Mouse (Mus musculus): ENCODE results near the gene Sod2. TPM values are rescaled to one million over a fixed set of nuclear protein-coding genes. Genes with fewer than 3 reads are reported as not detected.
"Not testable (repeated sequence)": the region's sequence is repeated elsewhere in the genome, so short reads cannot be mapped to it uniquely, and the experiment has no call there.

Sod2 gene
- polyA plus RNA-seq, 1 experiment from 2014 or later: 108 TPM

DNA sequence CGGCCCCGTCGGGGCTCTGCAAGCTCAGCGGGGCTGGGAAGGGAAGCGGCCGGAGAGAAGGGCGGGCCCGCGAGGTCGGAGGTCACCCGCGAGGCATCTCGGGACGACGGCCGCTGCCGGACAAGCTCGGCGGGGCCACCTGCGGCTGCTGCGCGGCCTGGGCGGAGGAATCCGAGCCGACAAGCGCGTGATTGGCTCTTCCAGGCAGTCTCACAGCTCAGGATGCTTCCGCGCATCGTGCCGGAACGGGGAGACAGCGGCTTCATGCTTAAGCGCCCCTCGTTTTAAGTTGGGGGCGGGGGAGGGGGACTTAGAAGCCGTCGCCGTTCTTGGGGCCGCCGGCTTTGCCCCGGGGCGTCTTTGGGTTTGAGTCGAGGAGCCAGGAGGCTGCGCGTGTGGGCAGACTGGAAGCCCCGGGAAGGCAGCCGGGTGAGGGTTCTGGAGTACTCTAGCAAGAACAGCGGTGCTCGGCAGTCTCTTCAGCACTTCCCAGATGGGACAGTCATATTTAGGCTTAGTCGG is 14.1 kb upstream of the Sod2 start:
- Histone ChIP-seq H3K4me3 (peak overlapping the region; percentile 98), H3K9ac (peak overlapping the region; percentile 99), H3K4me2 (replicated peaks) (peak overlapping the region; percentile 85), H3K4me1 (peaks cover 10% of the 10 kb centered on the region), H3K27ac (peak overlapping the region; percentile 100), H3K27me3 (no peaks in the 10 kb centered on the region), H3K9me3 (replicated peaks) (no peaks in the 10 kb centered on the region), H3K36me3 (peaks cover 7% of the 10 kb centered on the region)
- WGBS: under 1% methylated on average over 51 of the region's 51 CpGs
- peak; percentile 88 for ATAC-seq (ENCODE audit: low FRiP score)

DNA sequence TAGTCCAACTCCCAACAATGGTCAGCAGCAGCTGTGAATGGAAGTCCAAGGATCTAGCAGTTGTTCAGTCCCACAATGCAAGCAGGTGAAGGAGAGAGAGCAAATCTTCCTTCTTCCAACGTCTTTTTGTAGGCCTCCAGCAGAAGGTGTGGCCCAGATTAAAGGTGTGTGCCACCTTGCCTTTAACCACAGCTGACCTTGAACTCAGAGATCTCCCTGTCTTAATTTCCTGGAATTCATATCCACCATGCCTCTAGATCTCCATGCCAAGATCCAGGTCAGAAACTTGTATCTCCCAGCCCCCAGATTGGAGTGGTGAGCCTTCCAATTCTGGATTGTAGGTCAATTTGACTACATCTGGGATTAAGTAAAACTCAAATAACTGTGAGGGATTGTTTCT is 12.6 kb upstream of the Sod2 start, which contains the start of gene Wtap:
Gene Wtap, minus strand, starts transcription at position 101 of the 400 bp plus-strand sequence.
- Histone ChIP-seq H3K4me1 (peaks cover 10% of the 10 kb centered on the region), H3K27me3 (no peaks in the 10 kb centered on the region), H3K4me3 (peak within 1 kb of the TSS; percentile 98), H3K36me3 (no peaks in the 10 kb centered on the region), H3K4me2 (replicated peaks) (peak within 1 kb of the TSS; percentile 85), H3K9me3 (replicated peaks) (no peaks in the 10 kb centered on the region), H3K27ac (peak within 1 kb of the TSS; percentile 100), H3K9ac (peak within 1 kb of the TSS; percentile 99)
- 92% methylated on average over 1 of the region's 1 CpGs for WGBS
- no peak for ATAC-seq (ENCODE audit: low FRiP score)

DNA sequence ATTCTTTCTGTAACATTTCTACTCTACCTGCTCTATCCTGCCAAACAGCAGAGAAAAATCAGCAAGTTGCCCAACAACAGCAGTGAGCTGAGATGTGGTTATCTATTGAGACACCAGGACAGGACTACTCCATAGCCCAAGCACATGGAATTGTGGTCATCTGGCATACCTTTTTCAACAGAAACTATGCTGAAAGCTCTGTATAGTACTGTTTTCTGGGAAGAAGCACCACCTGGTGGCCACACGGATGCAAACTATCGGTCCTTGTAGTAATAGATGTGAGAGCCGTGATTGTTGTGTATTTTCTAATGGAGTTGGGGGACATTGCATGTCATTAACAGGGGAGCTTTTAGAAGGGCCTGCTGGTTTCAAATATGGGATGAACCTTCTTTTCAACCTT is 10.3 kb upstream of the Sod2 start:
- no peak for ATAC-seq (ENCODE audit: low FRiP score)
- Histone ChIP-seq H3K27ac (no peak overlapping the region), H3K4me1 (no peaks in the 10 kb centered on the region), H3K9ac (no peak overlapping the region), H3K4me3 (no peak overlapping the region), H3K9me3 (replicated peaks) (no peaks in the 10 kb centered on the region), H3K27me3 (no peaks in the 10 kb centered on the region), H3K36me3 (no peaks in the 10 kb centered on the region), H3K4me2 (replicated peaks) (no peak overlapping the region)
- 34% methylated on average over 3 of the region's 3 CpGs for WGBS

DNA sequence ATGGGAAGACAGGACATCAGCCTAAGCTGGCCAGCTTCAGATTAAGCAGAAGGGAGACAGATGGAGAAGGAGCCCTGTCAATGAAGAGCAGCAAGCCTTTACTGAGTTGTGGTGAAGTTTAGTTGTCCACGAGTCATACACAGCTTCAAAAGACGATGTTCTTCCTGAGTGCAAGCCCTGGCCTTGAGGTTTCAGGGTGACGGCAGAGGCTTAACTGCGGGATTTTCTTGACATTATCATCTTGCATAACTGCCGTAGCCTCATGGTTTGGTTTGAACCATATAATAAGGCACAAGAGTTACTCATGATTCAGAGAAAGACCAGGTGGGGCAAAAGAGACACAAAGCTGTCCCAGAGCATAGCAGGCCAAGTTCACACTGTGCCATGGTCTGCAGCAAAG is 8.8 kb upstream of the Sod2 start:
- Histone ChIP-seq H3K4me1 (no peaks in the 10 kb centered on the region), H3K4me2 (replicated peaks) (no peak overlapping the region), H3K9ac (no peak overlapping the region), H3K27ac (no peak overlapping the region), H3K4me3 (no peak overlapping the region), H3K36me3 (no peaks in the 10 kb centered on the region), H3K27me3 (no peaks in the 10 kb centered on the region), H3K9me3 (replicated peaks) (no peaks in the 10 kb centered on the region)
- 90% methylated on average over 5 of the region's 5 CpGs for WGBS
- ATAC-seq (ENCODE audit: low FRiP score): no peak

DNA sequence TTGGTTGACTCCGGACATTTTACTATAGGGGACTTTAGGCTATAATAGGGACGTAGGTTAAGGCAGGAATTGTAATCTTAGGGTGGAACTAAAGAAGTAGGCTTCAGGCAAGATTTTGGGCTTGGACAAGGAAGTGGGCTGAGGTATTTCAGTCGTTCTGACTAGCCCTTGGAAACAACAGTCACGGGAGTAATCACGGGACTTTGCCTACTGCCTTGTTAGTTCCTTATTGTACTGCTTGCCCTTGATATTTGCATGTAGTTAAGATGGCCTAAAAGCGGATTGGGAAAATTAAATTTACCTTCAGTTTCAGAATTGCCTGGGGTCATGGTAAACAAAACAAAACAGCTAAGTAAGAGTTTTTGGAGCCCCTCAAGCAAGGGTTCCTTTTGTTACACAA is 7.6 kb upstream of the Sod2 start:
- Histone ChIP-seq H3K9me3 (replicated peaks) (no peaks in the 10 kb centered on the region), H3K4me2 (replicated peaks) (no peak overlapping the region), H3K36me3 (no peaks in the 10 kb centered on the region), H3K9ac (no peak overlapping the region), H3K4me1 (no peaks in the 10 kb centered on the region), H3K27ac (no peak overlapping the region), H3K27me3 (no peaks in the 10 kb centered on the region), H3K4me3 (no peak overlapping the region)
- 80% methylated on average over 6 of the region's 6 CpGs for whole genome bisulfite sequencing
- ATAC-seq (ENCODE audit: low FRiP score): no peak

DNA sequence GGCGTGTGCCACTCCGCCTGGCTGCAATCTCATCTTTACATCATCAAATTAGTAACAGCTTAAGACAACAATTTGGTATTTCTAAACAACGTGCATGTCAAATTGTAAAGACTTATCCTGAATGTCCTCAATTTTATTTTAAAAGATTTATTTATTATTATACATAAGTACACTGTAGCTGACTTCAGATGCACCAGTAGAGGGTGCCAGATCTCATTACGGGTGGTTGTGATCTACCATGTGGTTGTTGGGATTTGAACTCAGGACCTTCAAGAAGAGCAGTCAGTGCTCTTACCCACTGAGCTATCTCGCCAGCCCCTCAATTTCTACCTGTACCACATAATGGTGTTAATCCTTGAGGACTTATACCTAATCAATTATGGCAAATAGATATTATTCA is 4.4 kb upstream of the Sod2 start:
- ATAC-seq (ENCODE audit: low FRiP score); H3K9me3 ChIP-seq (replicated peaks); H3K36me3 ChIP-seq; H3K9ac ChIP-seq; H3K4me2 ChIP-seq (replicated peaks); H3K27me3 ChIP-seq; H3K4me1 ChIP-seq; H3K4me3 ChIP-seq; H3K27ac ChIP-seq: not testable (repeated sequence)
- WGBS: 92% methylated on average over 5 of the region's 5 CpGs

DNA sequence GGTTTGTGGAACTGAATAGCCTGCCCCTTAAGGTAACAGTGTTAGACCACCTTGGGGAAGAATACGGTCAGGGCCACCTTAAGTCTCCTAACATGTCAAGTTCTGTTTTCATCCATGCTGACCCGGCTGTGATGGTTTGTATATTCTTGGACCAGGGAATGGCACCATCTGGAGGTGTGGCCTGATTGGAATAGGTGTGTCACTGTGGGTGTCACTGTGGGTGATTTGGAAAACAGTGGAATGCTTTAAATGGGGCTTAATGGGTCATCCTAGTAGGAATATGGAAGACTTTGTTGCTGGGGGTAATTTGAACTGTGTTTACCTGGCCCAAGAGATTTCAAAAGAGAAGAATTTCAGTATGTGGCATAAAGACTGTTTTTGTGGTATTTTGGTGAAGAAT is 2.2 kb upstream of the Sod2 start:
- not testable (repeated sequence) for H3K27me3 ChIP-seq; H3K4me2 ChIP-seq (replicated peaks); H3K27ac ChIP-seq; ATAC-seq (ENCODE audit: low FRiP score); H3K9me3 ChIP-seq (replicated peaks); H3K4me3 ChIP-seq; H3K36me3 ChIP-seq; H3K9ac ChIP-seq; H3K4me1 ChIP-seq
- 76% methylated on average over 2 of the region's 2 CpGs for WGBS

DNA sequence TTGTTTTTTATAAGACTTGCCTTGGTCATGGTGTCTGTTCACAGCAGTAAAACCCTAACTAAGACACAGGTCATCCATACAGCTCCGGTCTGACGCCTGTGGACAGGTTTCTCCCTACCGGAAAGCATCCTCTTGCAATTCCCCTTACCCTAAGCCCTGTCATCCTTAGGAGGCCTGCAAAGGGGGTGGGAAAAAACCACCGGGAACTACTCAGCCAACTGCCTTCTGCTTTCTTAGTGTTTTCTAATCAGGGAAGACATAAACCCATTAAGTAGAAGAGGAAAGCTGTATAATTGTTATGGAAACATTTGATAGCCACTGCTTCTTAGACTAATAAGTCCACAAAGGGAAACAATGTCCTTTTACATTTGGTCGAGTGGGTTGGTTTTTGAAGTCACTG is 338 bp downstream of the Sod2 start:
- Histone ChIP-seq H3K9me3 (replicated peaks) (no peaks in the 10 kb centered on the region), H3K4me1 (peaks cover 9% of the 10 kb centered on the region), H3K36me3 (peaks cover 5% of the 10 kb centered on the region; the same call in 1 of the 2 replicates), H3K4me3 (peak overlapping the region; percentile 92), H3K27me3 (no peaks in the 10 kb centered on the region), H3K4me2 (replicated peaks) (peak overlapping the region; percentile 85), H3K9ac (no peak overlapping the region), H3K27ac (peak overlapping the region; percentile 60; the same call in 1 of the 2 replicates)
- peak; percentile 18; the same call in 1 of the 2 replicates for ATAC-seq (ENCODE audit: low FRiP score)
- WGBS: 52% methylated on average over 5 of the region's 5 CpGs

DNA sequence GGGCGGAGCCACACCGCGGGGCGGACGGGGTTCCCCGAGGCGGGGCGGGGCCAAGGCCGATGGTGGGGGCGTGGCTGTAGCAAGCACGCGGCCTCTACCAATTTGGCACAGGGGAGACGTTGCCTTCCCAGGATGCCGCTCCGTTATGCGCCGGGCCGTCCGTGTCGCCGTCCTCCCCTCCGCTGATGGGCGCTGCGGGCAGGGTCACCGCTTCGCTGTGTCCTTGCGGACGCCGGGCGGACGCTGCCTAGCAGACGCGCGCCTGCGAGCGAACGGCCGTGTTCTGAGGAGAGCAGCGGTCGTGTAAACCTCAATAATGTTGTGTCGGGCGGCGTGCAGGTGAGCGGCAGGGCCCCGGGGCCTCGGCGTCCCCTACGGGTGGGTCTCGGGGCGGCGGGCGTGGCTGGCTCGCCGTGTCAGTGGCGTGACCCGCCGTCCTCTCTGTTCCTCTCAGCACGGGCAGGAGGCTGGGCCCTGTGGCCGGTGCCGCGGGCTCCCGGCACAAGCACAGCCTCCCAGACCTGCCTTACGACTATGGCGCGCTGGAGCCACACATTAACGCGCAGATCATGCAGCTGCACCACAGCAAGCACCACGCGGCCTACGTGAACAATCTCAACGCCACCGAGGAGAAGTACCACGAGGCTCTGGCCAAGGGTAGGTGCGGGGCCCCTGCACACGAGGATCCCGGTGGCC is 1.2 kb downstream of the Sod2 start:
- ATAC-seq (ENCODE audit: low FRiP score): peak; percentile 98
- no peaks in the 10 kb centered on the region for H3K9me3 ChIP-seq (replicated peaks)
- H3K9ac ChIP-seq: peak overlapping the region; percentile 83
- peaks cover 12% of the 10 kb centered on the region; the same call in 1 of the 2 replicates for H3K36me3 ChIP-seq
- peak overlapping the region; percentile 85 for H3K4me2 ChIP-seq (replicated peaks)
- peak overlapping the region; percentile 91 for H3K27ac ChIP-seq
- H3K4me3 ChIP-seq: peak overlapping the region; percentile 92
- no peaks in the 10 kb centered on the region for H3K27me3 ChIP-seq
- under 1% methylated on average over 73 of the region's 76 CpGs for WGBS
- H3K4me1 ChIP-seq: peaks cover 9% of the 10 kb centered on the region

DNA sequence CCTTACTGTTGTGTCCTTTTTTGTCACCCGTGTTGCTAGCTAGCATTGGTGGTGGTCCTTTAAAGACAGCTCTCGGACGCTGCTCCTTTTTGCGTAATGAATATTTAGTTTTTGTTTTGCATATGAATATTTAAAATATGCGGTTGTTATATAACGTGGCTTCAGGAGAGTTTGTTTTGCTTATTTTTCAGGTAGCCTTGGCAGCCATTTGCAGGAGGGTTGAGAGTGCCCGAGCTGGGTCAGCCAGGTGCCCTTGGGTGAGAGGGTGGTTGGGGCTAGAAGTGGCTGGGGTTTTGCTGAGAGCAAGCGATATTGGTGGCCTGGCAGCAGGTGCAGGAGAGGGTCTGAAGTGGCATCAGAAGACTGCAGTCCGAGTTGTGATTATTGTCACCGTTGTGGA is 1.9 kb downstream of the Sod2 start:
- ATAC-seq (ENCODE audit: low FRiP score): no peak
- H3K36me3 ChIP-seq: peaks cover 18% of the 10 kb centered on the region; the same call in 1 of the 2 replicates
- WGBS: 4% methylated on average over 10 of the region's 10 CpGs

DNA sequence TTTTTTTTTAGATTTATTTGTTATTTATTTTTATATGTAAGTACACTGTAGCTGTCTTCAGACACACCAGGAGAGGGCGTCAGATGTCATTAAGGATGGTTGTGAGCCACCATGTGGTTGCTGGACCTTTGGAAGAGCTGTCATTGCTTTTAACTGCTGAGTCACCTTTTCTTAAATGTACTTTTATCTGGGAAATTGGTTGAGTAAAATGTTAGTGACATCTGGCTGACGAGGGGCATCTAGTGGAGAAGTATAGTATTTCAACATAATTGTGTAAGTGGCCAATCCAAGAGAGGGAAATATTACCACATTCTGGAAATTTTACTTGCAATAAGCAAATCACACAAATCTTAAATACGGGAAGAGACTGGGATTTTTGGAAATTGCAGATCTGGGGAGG is 3.2 kb downstream of the Sod2 start:
- ATAC-seq (ENCODE audit: low FRiP score): no peak
- Histone ChIP-seq H3K27ac (no peak overlapping the region), H3K4me1 (peaks cover 9% of the 10 kb centered on the region), H3K4me3 (no peak overlapping the region), H3K9me3 (replicated peaks) (no peaks in the 10 kb centered on the region), H3K27me3 (no peaks in the 10 kb centered on the region), H3K4me2 (replicated peaks) (no peak overlapping the region), H3K9ac (no peak overlapping the region), H3K36me3 (peaks cover 26% of the 10 kb centered on the region)
- 38% methylated on average over 3 of the region's 3 CpGs for WGBS

More for the DNA sequence above, 1.9 kb downstream of the Sod2 start:
- Histone ChIP-seq H3K9me3 (replicated peaks) (no peaks in the 10 kb centered on the region), H3K27me3 (no peaks in the 10 kb centered on the region), H3K4me1 (peaks cover 9% of the 10 kb centered on the region), H3K4me2 (replicated peaks) (peak overlapping the region; percentile 85), H3K9ac (peak overlapping the region; percentile 83), H3K4me3 (peak overlapping the region; percentile 92), H3K27ac (peak overlapping the region; percentile 91)

DNA sequence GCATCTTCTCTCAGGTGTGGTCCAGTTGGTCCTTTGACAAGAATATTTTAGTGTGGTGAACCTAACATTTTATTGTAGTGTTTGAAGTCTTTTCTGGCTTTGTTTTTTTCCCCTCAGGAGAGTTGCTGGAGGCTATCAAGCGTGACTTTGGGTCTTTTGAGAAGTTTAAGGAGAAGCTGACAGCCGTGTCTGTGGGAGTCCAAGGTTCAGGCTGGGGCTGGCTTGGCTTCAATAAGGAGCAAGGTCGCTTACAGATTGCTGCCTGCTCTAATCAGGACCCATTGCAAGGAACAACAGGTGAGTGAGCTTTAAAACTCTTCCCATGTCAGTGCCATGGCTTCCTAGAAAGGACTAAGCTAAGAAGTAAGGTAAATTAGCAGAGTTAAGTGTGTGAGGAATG is 6.7 kb downstream of the Sod2 start:
- H3K4me2 ChIP-seq (replicated peaks): no peak overlapping the region
- no peak overlapping the region for H3K27ac ChIP-seq
- peaks cover 9% of the 10 kb centered on the region for H3K4me1 ChIP-seq
- peaks cover 40% of the 10 kb centered on the region for H3K36me3 ChIP-seq
- ATAC-seq (ENCODE audit: low FRiP score): no peak
- H3K4me3 ChIP-seq: no peak overlapping the region
- no peaks in the 10 kb centered on the region for H3K9me3 ChIP-seq (replicated peaks)
- 75% methylated on average over 3 of the region's 3 CpGs for WGBS
- no peak overlapping the region for H3K9ac ChIP-seq
- H3K27me3 ChIP-seq: no peaks in the 10 kb centered on the region
